Mouse (Mus musculus) T-helper 2 cell (primary cell): Measurements from ENCODE around the gene BC024978.
"Not testable (repeated sequence)": the region's sequence is repeated elsewhere in the genome, so short reads cannot be mapped to it uniquely, and the experiment has no call there.

Experiments
- in situ Hi-C: fragments of 300-600 bp; cut with MboI, MseI; formaldehyde crosslinking; loops from one replicate; pipeline ENCODE4 v1.15.1; 2025; ENCODE audit warnings: high pct_unique_total_duplicates

The BC024978 gene

GRCm38 (mm10) chr7:27219937-27220336, 24.4 kb downstream of the BC024978 start:
- in situ Hi-C loops: no loop called here

GRCm38 (mm10) chr7:27221939-27222338, 26.4 kb downstream of the BC024978 start:
- in situ Hi-C loops: no loop called here

DNA sequence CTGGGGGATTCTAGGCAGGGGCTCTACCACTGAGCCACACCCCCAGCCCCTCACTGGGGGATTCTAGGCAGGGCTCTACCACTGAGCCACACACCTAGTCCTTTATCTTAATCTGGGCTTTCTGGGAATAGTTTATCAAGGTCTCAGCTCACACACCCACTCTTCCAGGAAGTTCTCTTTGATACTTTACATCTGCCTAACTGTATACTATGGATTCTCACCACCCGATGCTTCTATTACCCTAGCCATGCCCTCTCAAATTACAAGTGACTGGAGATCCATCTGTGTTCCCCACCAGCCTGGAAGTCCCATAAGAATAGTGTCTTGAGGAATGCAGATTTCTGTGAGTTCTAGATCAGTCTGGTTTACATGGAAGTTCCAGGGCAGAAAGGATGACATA, 27.0 kb downstream of the BC024978 start:
- in situ Hi-C loops: no loop called here

- in situ Hi-C loops: loop anchor here (5.0 kb wide), 1 partner anchor 33 kb away; no protein-coding TSS in a partner anchor
These were observed 29.4 kb downstream of the BC024978 start for GRCm38 (mm10) chr7:27224877-27225575.

DNA sequence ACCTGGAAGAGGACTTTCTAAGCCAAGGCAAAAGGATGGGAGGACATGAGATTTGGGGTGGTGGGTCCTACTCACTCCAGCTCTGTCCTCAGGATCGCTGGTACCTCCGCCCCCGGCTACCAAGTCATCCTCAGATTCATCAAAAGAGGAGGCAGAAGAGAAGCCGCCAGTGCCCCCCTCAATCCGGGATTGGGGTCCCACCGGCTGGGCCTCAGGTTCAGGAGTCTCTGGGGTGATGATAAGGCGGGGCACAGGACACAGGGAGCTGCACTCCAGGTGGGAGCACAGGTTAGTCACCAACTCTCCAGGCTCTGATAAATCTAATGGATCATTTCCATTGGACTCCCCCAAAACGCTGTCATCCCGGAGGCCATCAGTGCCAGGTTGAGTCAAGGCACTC, 31.7 kb downstream of the BC024978 start:
- in situ Hi-C loops: loop anchor here (5.0 kb wide), 1 partner anchor 35 kb away; no protein-coding TSS in a partner anchor

DNA sequence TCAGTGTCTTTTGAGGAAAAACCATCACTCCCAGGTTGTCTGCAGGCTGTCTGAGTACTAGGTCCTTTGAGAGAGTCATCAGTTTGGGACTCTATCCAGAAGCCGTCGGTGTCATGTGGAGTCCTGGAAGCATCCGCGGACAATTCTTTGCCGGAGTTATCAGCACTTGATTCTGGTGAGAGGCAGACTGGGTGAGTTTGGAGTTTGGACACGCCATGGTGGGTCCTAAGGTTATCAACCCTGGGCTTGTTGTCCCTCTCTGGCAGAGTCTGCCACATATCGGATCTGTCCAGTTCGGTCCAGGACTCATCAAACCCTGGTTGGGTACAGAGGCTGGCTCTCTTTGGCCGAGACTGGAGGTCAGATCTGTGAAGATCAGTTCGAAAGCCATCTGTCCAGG, 32.1 kb downstream of the BC024978 start:
- in situ Hi-C loops: loop anchor here (5.0 kb wide), 1 partner anchor 35 kb away; no protein-coding TSS in a partner anchor

DNA sequence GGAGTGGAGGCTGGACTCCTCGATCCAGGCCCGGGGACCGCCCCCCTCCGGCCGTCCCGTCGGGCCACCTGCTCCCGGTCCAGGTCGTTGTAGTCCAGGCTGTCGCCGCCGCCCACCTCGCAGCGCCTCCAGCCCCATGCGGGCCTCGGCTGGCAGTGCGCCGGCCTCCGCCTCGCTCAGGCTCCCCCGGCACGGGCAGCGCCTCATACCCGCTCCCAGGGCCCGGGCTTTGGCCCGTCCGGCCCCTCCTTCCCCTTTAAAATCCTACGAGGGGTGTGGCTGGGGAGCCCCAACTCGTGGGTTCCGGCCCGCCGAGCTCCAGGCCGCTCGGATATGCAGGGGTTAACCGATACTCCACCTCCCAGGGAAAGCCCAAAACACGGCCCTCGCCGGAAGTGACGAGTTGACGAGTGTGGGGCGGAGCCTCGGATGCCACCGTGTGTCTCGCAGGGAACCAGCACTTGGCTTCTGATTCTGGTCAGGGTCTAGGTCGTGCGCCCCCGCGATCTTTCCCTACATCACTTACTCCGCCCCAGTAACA, 32.8 kb downstream of the BC024978 start, which contains the start of gene Itpkc:
TSS of gene Itpkc (minus strand) at position 381 of the 541 bp plus-strand sequence.
- in situ Hi-C loops: loop anchor here (5.0 kb wide), 1 partner anchor 36 kb away; no protein-coding TSS in a partner anchor

DNA sequence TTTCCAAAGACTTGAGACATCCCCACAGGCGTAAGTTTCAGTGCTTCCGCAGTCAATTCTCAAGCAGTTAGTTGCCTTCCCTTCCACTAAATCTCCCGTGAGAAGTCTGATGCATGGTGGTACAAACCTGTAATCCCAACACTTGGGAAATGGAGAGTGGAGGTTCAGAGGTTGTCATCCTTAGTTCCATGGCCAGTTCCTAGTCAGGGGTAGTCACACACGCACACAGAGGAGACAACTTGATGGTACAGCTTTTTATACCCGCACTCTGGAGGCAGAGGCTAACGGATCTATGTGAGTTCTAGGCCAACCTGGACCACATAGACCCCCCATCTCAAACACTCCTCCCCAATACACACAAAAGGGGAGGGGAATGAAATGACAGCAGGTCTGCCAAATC, 33.3 kb downstream of the BC024978 start:
- in situ Hi-C loops: loop anchor here (5.0 kb wide), 1 partner anchor 37 kb away; no protein-coding TSS in a partner anchor

GRCm38 (mm10) chr7:27230781-27231180, 35.2 kb downstream of the BC024978 start:
- in situ Hi-C loops: loop anchor here (10.0 kb wide), 1 partner anchor 56 kb away; the partner anchor contains the start of gene Rab4b

- in situ Hi-C loops: loop anchor here (10.0 kb wide), 1 partner anchor 57 kb away; the partner anchor contains the start of gene Rab4b
These were observed 36.2 kb downstream of the BC024978 start for GRCm38 (mm10) chr7:27231693-27232331.

DNA sequence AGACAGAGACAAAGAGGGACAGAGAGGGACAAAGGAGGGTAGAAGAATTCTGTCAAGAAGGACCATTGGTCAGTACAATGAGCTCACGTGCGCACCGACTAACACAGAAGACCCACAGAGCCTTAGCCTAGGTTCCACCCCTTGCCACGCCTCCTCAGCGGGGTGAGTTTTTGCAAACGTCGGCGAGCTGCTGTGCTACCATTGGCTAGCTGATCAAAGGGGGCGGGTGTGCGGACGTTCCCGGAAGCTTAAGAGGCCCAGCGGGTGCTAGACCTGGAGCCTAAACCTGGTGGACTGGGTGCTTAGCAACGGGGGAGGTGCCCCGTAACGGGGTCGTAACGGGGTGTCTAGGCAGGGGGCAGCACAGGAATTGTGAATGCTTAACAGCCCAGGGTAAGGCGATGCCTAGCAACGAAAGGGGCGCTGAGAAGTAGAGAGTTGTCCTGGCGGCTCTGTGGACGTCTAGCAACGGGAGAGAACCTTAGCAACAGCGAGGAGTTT, 37.2 kb downstream of the BC024978 start, which contains the start of gene Coq8b:
TSS of gene Coq8b (plus strand) at position 243 of the 501 bp plus-strand sequence.
- in situ Hi-C loops: loop anchor here (10.0 kb wide), 1 partner anchor 58 kb away; the partner anchor contains the start of gene Rab4b

DNA sequence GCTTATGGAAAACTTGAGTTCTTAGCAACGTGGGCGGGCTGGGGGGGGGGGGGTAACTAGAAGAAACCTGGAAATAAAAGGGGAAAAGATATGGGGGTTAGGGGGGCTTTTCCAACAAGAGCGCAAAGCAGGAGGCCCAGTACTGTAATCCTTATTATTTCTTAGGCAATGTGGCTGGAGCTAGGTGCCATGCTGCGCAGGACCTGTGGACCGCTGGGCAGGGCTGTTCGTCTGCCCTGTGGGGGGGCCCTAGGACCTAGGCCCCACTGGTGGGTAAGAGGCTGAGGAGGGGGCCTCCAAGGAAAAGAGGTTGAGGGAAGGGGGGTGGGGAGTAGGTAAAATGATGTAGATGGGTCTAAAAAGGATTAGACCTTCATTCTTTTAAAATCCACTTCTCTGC, 37.7 kb downstream of the BC024978 start:
- in situ Hi-C loops: loop anchor here (10.0 kb wide), 1 partner anchor 58 kb away; the partner anchor contains the start of gene Rab4b

DNA sequence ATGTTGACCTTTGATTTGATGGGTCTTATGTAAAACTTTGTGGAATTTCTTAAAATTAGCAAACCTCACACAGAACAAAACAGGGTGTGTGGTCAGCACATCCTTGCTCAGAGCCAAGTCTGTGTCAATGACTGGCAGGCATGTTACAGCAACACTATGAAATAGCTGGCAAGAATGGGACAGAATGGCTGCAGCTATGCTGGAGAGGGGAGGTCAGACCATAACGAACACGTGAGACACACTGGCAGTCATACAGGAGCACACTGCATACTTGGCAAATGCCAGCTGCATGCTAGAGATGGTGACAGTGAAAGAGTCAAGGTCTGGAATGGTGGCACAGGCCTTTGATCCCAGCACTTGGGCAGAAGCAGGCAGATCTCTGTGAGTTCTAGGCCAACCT, 40.1 kb downstream of the BC024978 start:
- in situ Hi-C loops: loop anchor here (10.0 kb wide), 1 partner anchor 61 kb away; the partner anchor contains the start of gene Rab4b

DNA sequence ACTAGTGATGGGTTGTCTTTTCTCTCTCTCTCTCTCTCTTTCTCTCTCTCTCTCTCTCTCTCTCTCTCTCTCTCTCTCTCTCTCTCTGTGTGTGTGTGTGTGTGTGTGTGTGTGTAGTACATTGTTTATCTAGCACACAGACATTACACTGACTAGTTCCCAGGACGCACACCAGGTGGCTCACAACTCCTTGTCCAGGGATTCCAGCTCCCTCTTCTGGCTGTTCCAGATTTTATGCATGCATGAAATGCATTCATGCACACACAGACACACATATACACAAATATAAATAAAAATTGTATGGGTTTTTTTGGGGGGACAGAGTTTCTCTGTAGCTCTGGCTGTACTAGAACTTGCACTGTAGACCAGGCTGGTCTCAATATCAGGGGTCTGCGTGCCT, 41.9 kb downstream of the BC024978 start:
- in situ Hi-C loops: loop anchor here (10.0 kb wide), 1 partner anchor 63 kb away; the partner anchor contains the start of gene Rab4b

- in situ Hi-C loops: loop anchor here (10.0 kb wide), 1 partner anchor 64 kb away; the partner anchor contains the start of gene Rab4b
These were observed 43.0 kb downstream of the BC024978 start for GRCm38 (mm10) chr7:27238568-27238967.

DNA sequence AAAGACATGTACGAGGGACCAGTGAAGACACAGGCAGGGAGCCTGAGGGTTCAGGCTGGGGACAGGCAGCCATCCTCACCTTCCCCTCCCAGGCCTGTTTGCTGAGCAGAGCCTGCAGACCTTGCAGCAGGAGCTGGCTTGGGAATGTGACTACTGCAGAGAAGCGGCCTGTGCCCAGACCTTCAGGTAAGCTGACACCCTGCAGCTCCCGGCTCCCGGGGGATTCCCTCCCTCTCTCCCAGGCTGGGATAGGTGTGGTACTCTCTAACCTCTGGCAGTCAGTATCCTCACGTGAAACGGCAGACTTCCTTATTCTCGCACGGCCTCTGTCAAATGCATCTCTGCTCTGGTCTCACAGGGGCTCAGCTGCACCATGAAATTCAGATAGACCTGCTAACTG, 47.6 kb downstream of the BC024978 start:
- in situ Hi-C loops: no loop called here

GRCm38 (mm10) chr7:27244088-27244487, 48.5 kb downstream of the BC024978 start:
- in situ Hi-C loops: not testable (repeated sequence)

GRCm38 (mm10) chr7:27249146-27249545, 53.6 kb downstream of the BC024978 start:
- in situ Hi-C loops: no loop called here

GRCm38 (mm10) chr7:27249928-27250327, 54.3 kb downstream of the BC024978 start:
- in situ Hi-C loops: no loop called here

- in situ Hi-C loops: no loop called here
These were observed 56.4 kb downstream of the BC024978 start for GRCm38 (mm10) chr7:27251946-27252345.

GRCm38 (mm10) chr7:27255721-27256120, 60.1 kb downstream of the BC024978 start:
- in situ Hi-C loops: loop anchor here (5.0 kb wide), 1 partner anchor 98 kb away; no protein-coding TSS in a partner anchor
